Mouse (Mus musculus): ENCODE measurements around the gene Eci3. TPM values are rescaled to one million over a fixed set of nuclear protein-coding genes. Genes with fewer than 3 reads are reported as not detected.
A peak's percentile ranks its signal among the peaks of the same experiment; 100 is the strongest.
"Not testable (repeated sequence)": the region's sequence is repeated elsewhere in the genome, so short reads cannot be mapped to it uniquely, and the experiment has no call there.

Gene Eci3
- polyA plus RNA-seq, 1 experiment from 2014 or later = 0.42 TPM

DNA sequence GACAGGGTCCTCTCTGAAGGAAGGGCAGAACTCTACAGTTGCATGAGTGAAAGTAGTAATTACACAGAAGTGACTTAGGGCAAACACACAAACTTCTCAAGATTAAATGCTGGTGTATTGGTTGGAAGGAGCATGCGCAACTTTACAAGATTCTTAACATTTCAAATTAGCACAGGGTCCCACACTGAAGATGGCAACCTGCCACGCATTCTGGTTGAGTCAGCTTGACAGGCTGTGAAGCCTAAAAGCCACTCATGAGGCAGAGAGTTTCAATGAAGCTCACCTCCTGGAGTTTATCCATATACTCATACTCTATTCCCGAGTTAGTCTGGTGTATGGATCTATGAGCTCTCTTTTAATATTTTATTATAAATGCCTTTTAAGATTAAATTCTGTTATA lies 5.5 kb downstream of the Eci3 start:
- H3K9ac ChIP-seq (ENCODE audit: low read length); H3K27ac ChIP-seq (ENCODE audit: low read length); H3K36me3 ChIP-seq (ENCODE audit: control insufficient read depth, insufficient read depth); ATAC-seq (replicated peaks; ENCODE audit: extremely low read depth, insufficient read depth, low FRiP score); H3K4me2 ChIP-seq (ENCODE audit: low read depth, low read length); H3K9me3 ChIP-seq (replicated peaks; ENCODE audit: control insufficient read depth, low read length); H3K4me1 ChIP-seq (ENCODE audit: control insufficient read depth, insufficient read depth, low read length); H3K4me3 ChIP-seq (ENCODE audit: low read length); H3K27me3 ChIP-seq (ENCODE audit: control insufficient read depth, insufficient read depth, low read length): not testable (repeated sequence)
- 83% methylated on average over 3 of the region's 3 CpGs for WGBS

DNA sequence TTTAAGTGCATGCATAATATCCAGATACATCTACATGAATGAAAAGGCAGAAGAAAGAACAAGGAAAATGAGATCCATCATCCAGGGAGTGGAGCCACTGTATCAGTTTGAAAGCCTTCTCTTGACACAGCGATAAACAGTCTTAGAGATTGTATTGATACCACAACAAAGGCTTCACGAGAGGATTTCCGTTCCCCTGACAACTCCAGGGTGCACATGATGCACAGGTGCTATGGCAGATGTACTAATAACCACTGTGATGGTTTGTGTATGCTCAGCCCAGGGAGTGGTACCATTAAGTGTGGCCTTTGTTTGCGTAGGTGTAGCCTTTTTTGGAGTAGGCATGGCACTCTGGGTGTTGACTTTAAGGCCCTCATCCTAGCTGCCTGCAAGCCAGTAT lies 6.7 kb downstream of the Eci3 start:
- Histone ChIP-seq H3K36me3 (ENCODE audit: control insufficient read depth, insufficient read depth) (no peaks in the 10 kb centered on the region), H3K4me1 (ENCODE audit: control insufficient read depth, insufficient read depth, low read length) (no peaks in the 10 kb centered on the region), H3K27ac (ENCODE audit: low read length) (no peak overlapping the region), H3K4me3 (ENCODE audit: low read length) (no peak overlapping the region), H3K9me3 (replicated peaks; ENCODE audit: control insufficient read depth, low read length) (no peaks in the 10 kb centered on the region), H3K27me3 (ENCODE audit: control insufficient read depth, insufficient read depth, low read length) (no peaks in the 10 kb centered on the region), H3K9ac (ENCODE audit: low read length) (no peak overlapping the region), H3K4me2 (ENCODE audit: low read depth, low read length) (no peak overlapping the region)
- 76% methylated on average over 4 of the region's 4 CpGs for WGBS
- ATAC-seq (replicated peaks; ENCODE audit: extremely low read depth, insufficient read depth, low FRiP score) = peak; percentile 37; the same call in 1 of the 2 replicates

DNA sequence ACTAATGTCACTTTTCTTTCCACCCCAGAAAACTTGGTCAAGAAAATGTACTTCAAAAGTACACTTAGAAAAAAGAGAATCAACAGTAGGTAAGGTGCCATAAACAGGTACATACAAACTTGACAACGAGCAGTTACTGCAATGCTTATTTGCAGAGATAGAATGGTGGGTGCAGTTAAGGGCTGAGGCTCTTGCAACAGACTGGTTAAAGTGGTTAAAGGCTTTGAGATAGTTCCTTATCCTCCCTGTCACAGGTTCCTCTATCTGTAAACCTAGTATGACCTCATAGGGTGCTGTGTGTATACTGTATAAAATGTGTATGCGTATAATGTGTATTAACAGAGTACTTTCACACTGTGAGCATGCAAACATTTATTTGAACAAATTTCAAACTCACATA lies 12.2 kb downstream of the Eci3 start:
- H3K27me3 ChIP-seq (ENCODE audit: control insufficient read depth, insufficient read depth, low read length); ATAC-seq (replicated peaks; ENCODE audit: extremely low read depth, insufficient read depth, low FRiP score); H3K9me3 ChIP-seq (replicated peaks; ENCODE audit: control insufficient read depth, low read length); H3K27ac ChIP-seq (ENCODE audit: low read length); H3K4me2 ChIP-seq (ENCODE audit: low read depth, low read length); H3K9ac ChIP-seq (ENCODE audit: low read length); H3K4me1 ChIP-seq (ENCODE audit: control insufficient read depth, insufficient read depth, low read length); H3K36me3 ChIP-seq (ENCODE audit: control insufficient read depth, insufficient read depth); H3K4me3 ChIP-seq (ENCODE audit: low read length): not testable (repeated sequence)
- 85% methylated on average over 2 of the region's 2 CpGs for WGBS

DNA sequence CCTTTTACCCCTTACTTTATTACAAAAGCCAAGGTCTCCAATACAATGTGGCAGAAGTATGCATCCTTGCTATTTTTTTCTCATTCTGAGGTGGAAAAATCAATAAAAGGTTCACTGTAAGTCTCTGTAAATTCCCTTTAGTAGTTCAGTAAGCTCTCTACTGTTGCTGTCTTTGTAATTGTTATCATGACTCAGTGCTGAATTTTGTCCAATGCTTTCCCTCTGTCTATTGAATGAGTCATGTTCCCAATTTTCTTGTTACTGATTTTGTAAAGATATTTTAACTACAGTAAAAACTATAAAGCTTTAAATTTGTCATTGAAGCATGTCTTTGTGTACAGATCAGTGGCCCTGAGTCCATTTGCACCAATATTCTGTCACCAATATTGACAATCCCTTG lies 21.2 kb downstream of the Eci3 start:
- H3K4me3 ChIP-seq (ENCODE audit: low read length) = no peak overlapping the region
- no peak overlapping the region for H3K27ac ChIP-seq (ENCODE audit: low read length)
- no peaks in the 10 kb centered on the region for H3K4me1 ChIP-seq (ENCODE audit: control insufficient read depth, insufficient read depth, low read length)
- no peak for ATAC-seq (replicated peaks; ENCODE audit: extremely low read depth, insufficient read depth, low FRiP score)
- H3K9me3 ChIP-seq (replicated peaks; ENCODE audit: control insufficient read depth, low read length) = no peaks in the 10 kb centered on the region
- 0 out of 2 replicates have a peak, but pooled peaks cover 2% of the 10 kb centered on the region for H3K27me3 ChIP-seq (ENCODE audit: control insufficient read depth, insufficient read depth, low read length)
- H3K9ac ChIP-seq (ENCODE audit: low read length) = no peak overlapping the region
- H3K36me3 ChIP-seq (ENCODE audit: control insufficient read depth, insufficient read depth) = no peaks in the 10 kb centered on the region
- no peak overlapping the region for H3K4me2 ChIP-seq (ENCODE audit: low read depth, low read length)

DNA sequence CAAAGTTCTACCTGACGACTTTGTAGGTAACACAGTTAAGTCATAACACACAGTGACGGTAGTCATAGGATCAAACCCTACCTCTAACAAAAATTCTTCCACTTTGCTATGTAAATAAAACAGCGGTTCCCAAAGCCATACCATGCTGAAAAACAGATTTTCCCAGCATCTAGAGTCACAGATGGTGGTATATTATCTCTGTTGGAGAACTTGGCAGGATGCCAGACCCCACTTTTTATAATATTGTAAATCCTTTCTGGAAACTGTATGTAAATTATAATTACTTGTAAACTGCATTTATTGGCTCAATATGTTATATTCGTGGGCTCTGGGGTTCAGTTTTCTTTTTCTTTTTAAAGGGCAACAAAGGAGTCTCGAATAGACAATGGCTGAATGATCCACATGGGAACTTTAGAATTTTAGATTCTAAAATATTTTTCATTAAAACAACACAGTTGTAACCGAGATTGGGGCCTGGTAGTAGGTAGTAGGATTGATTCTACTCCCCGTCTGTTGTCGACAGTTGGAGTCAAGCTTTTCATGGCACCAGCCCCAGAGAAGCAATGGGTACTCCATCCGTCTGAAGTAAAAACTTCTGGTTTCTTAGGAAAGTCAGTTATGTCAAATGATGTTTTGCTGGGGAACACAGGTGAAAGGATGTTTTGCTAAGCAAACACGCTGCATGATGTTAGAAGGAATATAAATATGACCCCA lies 28.5 kb downstream of the Eci3 start:
- H3K36me3 ChIP-seq (ENCODE audit: control insufficient read depth, insufficient read depth) = no peaks in the 10 kb centered on the region
- no peaks in the 10 kb centered on the region; the same call in 1 of the 2 replicates for H3K27me3 ChIP-seq (ENCODE audit: control insufficient read depth, insufficient read depth, low read length)
- H3K4me3 ChIP-seq (ENCODE audit: low read length) = no peak overlapping the region
- no peak overlapping the region for H3K9ac ChIP-seq (ENCODE audit: low read length)
- H3K4me2 ChIP-seq (ENCODE audit: low read depth, low read length) = no peak overlapping the region
- WGBS = 75% methylated on average over 10 of the region's 10 CpGs
- no peak for ATAC-seq (replicated peaks; ENCODE audit: extremely low read depth, insufficient read depth, low FRiP score)
- H3K27ac ChIP-seq (ENCODE audit: low read length) = no peak overlapping the region
- no peaks in the 10 kb centered on the region for H3K9me3 ChIP-seq (replicated peaks; ENCODE audit: control insufficient read depth, low read length)
- no peaks in the 10 kb centered on the region for H3K4me1 ChIP-seq (ENCODE audit: control insufficient read depth, insufficient read depth, low read length)

DNA sequence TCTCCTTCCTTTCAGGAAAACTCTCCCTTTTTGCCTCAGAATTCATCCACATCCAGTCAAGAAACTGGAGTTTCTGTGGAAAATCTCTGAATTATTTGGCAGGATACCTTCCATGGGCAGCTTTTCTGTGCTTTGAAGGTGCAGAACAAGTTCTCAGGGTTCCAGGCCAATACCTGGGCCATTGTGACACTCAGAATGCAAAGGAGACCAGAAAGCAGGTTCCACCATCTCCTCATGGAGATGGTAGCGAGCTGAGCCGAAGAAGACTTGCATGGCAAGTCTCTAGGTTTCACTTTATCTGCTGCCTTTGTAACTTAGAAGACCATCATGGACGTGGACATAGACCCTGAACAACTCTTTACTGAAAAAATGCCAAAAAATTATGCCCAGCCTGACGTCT lies 39.4 kb downstream of the Eci3 start, which contains the start of the genes Fam217a and 4933417A18Rik:
Gene Fam217a (minus strand): TSS at position 101 of the 400 bp plus-strand sequence.
Gene 4933417A18Rik (plus strand): TSS at position 200 of the 400 bp plus-strand sequence.
- H3K4me3 ChIP-seq (ENCODE audit: low read length) = no peak within 1 kb of the TSS
- WGBS = 72% methylated on average over 4 of the region's 4 CpGs
- H3K36me3 ChIP-seq (ENCODE audit: control insufficient read depth, insufficient read depth) = no peaks in the 10 kb centered on the region
- H3K9me3 ChIP-seq (replicated peaks; ENCODE audit: control insufficient read depth, low read length) = no peaks in the 10 kb centered on the region
- H3K9ac ChIP-seq (ENCODE audit: low read length) = no peak within 1 kb of the TSS
- no peaks in the 10 kb centered on the region for H3K4me1 ChIP-seq (ENCODE audit: control insufficient read depth, insufficient read depth, low read length)
- ATAC-seq (replicated peaks; ENCODE audit: extremely low read depth, insufficient read depth, low FRiP score) = no peak
- H3K27ac ChIP-seq (ENCODE audit: low read length) = no peak within 1 kb of the TSS
- H3K27me3 ChIP-seq (ENCODE audit: control insufficient read depth, insufficient read depth, low read length) = no peaks in the 10 kb centered on the region
- H3K4me2 ChIP-seq (ENCODE audit: low read depth, low read length) = no peak within 1 kb of the TSS

DNA sequence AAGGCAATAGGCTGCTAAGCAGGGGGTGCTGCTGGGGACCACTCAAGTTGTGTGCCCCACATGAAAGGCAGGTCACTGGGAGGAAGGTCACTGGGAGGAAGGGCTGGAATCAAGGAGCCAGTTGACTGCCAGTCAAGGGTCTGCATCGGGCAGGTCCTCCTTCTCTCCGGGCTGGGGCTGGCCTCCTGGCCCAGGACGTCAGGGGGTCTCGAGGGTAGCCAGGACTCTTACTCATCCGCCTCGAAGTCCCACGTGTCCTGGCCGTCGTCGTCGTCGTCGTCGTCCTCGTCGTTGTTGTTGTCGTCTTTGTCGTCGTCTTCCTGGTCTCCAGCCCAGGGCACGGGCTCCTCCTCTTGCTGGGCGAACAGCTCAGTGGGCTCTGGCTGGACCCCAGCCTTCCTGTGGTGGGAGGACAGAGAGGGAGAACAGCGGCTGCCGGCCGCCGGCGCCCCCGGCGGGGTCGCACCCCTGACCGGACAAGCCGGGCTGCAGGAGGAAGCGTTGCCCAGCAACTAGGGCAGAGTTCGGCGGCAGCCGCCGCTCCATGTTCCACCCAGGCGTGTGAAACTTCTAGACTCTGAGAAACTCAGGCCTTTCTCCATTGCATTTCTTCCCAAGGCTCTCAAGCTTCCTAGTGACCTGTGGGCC lies 47.0 kb downstream of the Eci3 start:
- H3K9me3 ChIP-seq (replicated peaks; ENCODE audit: control insufficient read depth, low read length) = no peaks in the 10 kb centered on the region
- H3K4me3 ChIP-seq (ENCODE audit: low read length) = peak overlapping the region; percentile 46
- ATAC-seq (replicated peaks; ENCODE audit: extremely low read depth, insufficient read depth, low FRiP score) = peak; percentile 72
- H3K36me3 ChIP-seq (ENCODE audit: control insufficient read depth, insufficient read depth) = no peaks in the 10 kb centered on the region
- peaks cover 2% of the 10 kb centered on the region; the same call in 1 of the 2 replicates for H3K27me3 ChIP-seq (ENCODE audit: control insufficient read depth, insufficient read depth, low read length)
- 0 out of 2 replicates have a peak, but pooled peaks cover 2% of the 10 kb centered on the region for H3K4me1 ChIP-seq (ENCODE audit: control insufficient read depth, insufficient read depth, low read length)
- WGBS = 29% methylated on average over 37 of the region's 37 CpGs
- peak overlapping the region; percentile 78 for H3K4me2 ChIP-seq (ENCODE audit: low read depth, low read length)
- peak overlapping the region; percentile 64 for H3K9ac ChIP-seq (ENCODE audit: low read length)
- H3K27ac ChIP-seq (ENCODE audit: low read length) = no peak overlapping the region

DNA sequence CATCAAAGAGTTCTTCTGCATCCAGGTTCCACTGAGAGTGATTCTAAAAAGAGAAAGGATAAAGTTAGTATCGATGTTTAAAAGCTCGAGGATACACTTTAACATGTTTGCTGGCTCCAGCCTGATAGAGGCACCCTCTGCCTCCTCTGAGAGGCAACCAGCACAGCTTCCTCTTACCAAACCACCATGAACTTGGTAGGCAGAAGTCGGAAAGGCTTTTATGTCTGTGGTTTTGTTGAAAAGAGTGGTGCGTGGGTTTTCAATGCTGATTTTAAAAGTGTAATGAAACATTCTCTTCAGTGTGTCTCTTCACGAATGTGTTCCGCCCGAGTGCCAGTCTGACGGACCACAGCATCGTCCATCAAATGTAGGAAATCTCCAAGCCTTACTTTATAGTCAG lies 49.0 kb downstream of the Eci3 start:
- Histone ChIP-seq H3K27me3 (ENCODE audit: control insufficient read depth, insufficient read depth, low read length) (peaks cover 2% of the 10 kb centered on the region; the same call in 1 of the 2 replicates), H3K4me1 (ENCODE audit: control insufficient read depth, insufficient read depth, low read length) (peaks cover 4% of the 10 kb centered on the region; the same call in 1 of the 2 replicates), H3K4me3 (ENCODE audit: low read length) (no peak overlapping the region), H3K27ac (ENCODE audit: low read length) (no peak overlapping the region), H3K9me3 (replicated peaks; ENCODE audit: control insufficient read depth, low read length) (no peaks in the 10 kb centered on the region), H3K36me3 (ENCODE audit: control insufficient read depth, insufficient read depth) (no peaks in the 10 kb centered on the region), H3K4me2 (ENCODE audit: low read depth, low read length) (no peak overlapping the region), H3K9ac (ENCODE audit: low read length) (no peak overlapping the region)
- no peak for ATAC-seq (replicated peaks; ENCODE audit: extremely low read depth, insufficient read depth, low FRiP score)
- WGBS = 73% methylated on average over 9 of the region's 9 CpGs

All from heart, embryonic 16.5 days (tissue).